Mouse (Mus musculus): ENCODE results near the gene Tubg2.
"Not testable (repeated sequence)": the region's sequence is repeated elsewhere in the genome, so short reads cannot be mapped to it uniquely, and the experiment has no call there.

Gene Tubg2

GRCm38 (mm10) chr11:101155728-101156371 lies at the start of gene Tubg2:
Tubg2 (plus strand) TSS chr11:101155907.
- DNase-seq, result peak; percentile 75

- DNase-seq, result no peak
These were observed 46.4 kb upstream of the Tubg2 start for GRCm38 (mm10) chr11:101109351-101109750.

- DNase-seq, result no peak
These were observed 45.0 kb upstream of the Tubg2 start for GRCm38 (mm10) chr11:101110708-101111107.

- no peak for DNase-seq
These were observed 44.5 kb upstream of the Tubg2 start for GRCm38 (mm10) chr11:101111178-101111577.

GRCm38 (mm10) chr11:101112186-101112585 lies 43.5 kb upstream of the Tubg2 start:
- DNase-seq, result no peak

- no peak for DNase-seq
These were observed 40.1 kb upstream of the Tubg2 start for GRCm38 (mm10) chr11:101115564-101115963.

- no peak for DNase-seq
These were observed 37.6 kb upstream of the Tubg2 start for GRCm38 (mm10) chr11:101118105-101118504.

- DNase-seq, result no peak
These were observed 36.5 kb upstream of the Tubg2 start for GRCm38 (mm10) chr11:101119131-101119760.

GRCm38 (mm10) chr11:101119761-101120544 lies 35.8 kb upstream of the Tubg2 start, which contains the start of the genes Retreg3 and Tubg1:
Retreg3 (minus strand) TSS chr11:101119893.
Tubg1 (plus strand) TSS chr11:101119938.
- DNase-seq, result peak; percentile 99

GRCm38 (mm10) chr11:101120545-101121188 lies 35.0 kb upstream of the Tubg2 start:
- DNase-seq, result no peak

- DNase-seq, result not testable (repeated sequence)
These were observed 31.2 kb upstream of the Tubg2 start for GRCm38 (mm10) chr11:101124494-101124893.

- DNase-seq, result not testable (repeated sequence)
These were observed 30.7 kb upstream of the Tubg2 start for GRCm38 (mm10) chr11:101125008-101125407.

GRCm38 (mm10) chr11:101127075-101127474 lies 28.6 kb upstream of the Tubg2 start:
- no peak for DNase-seq

- peak; percentile 76 for DNase-seq
These were observed 26.6 kb upstream of the Tubg2 start for GRCm38 (mm10) chr11:101128996-101129577.

GRCm38 (mm10) chr11:101130056-101130756 lies 25.5 kb upstream of the Tubg2 start:
- no peak for DNase-seq

GRCm38 (mm10) chr11:101131187-101131586 lies 24.5 kb upstream of the Tubg2 start:
- peak; percentile 55 for DNase-seq

GRCm38 (mm10) chr11:101131701-101132100 lies 24.0 kb upstream of the Tubg2 start:
- DNase-seq, result no peak

GRCm38 (mm10) chr11:101133037-101133436 lies 22.7 kb upstream of the Tubg2 start:
- no peak for DNase-seq

- DNase-seq, result no peak
These were observed 21.4 kb upstream of the Tubg2 start for GRCm38 (mm10) chr11:101134217-101134865.

GRCm38 (mm10) chr11:101137000-101137399 lies 18.7 kb upstream of the Tubg2 start:
- no peak for DNase-seq

GRCm38 (mm10) chr11:101138536-101139181 lies 17.0 kb upstream of the Tubg2 start:
- DNase-seq, result no peak
